Comparison of ENCODE assay signal across 10 mouse cellular contexts in the genomic region with DNA sequence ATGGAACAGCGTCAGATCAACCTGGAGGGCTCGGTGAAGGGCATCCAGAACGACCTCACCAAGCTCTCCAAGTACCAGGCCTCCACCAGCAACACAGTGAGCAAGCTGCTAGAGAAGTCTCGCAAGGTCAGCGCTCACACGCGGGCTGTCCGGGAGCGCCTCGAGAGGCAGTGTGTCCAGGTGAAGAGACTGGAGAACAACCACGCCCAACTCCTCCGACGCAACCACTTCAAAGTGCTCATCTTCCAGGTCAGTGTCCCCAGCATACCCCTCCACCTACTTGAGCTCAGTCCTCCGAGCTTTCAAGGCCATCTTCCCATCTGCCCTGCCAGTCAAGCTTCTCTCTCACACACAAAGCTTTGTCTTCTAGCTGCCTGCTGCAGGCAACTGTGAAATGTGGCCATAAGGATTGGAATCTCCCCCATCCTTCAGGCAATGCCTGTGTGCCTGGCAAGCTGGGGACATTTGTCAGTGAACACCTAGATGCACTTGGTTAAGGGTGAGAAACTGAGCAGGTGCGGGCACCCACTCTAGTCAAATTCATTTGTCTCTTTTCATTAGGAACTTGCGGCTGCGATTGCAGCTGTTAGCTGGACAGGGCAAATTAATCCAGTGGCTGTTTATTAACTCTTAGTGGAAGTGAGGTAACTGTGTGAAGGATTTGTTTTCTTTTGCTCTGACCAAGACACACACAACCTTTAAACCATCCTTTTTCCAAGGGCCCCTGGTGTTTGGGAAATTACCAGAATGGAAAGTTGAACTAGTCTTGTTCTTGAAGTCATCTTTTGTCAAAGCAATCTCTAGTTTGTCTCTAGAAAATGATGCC. TPM values are rescaled to one million over a fixed set of nuclear protein-coding genes. Genes with fewer than 3 reads are reported as not detected.
DNase-seq lines count a peak whose midpoint lies in the region; ATAC-seq and TF ChIP-seq lines count a peak whose summit lies in the region.
"Had no signal": no experiment of that assay in that cellular context is flagged by ENCODE, and none has a peak within 500 bp of the region (broad histone marks: within the 10 kb centered on the region; RNA-seq: fewer than 3 reads in every experiment).

No protein-coding gene starts in this region.

- 0 out of 2 replicates have a peak, but pooled peaks have one; percentile 52 for ATAC-seq in limb, embryonic 15.5 days (ENCODE audit: insufficient number of reproducible peaks, low FRiP score, low TSS enrichment, low read depth)

- H3K27ac ChIP-seq in brown adipose tissue, adult 24 weeks (replicated peaks; ENCODE audit: low read depth, low read length): peak overlapping the region; percentile 98
- peak overlapping the region; percentile 83 for H3K27ac ChIP-seq in limb, embryonic 15.5 days
- H3K27ac ChIP-seq in small intestine, adult 2 months (ENCODE audit: insufficient read depth, low read depth, low read length): peak overlapping the region; percentile 82
- H3K27ac ChIP-seq: macrophage had no signal

- H3K9me3 ChIP-seq in limb, embryonic 15.5 days: no peaks in the 10 kb centered on the region
- H3K9me3 ChIP-seq: G1E had no signal

- no peaks in the 10 kb centered on the region for H3K36me3 ChIP-seq in limb, embryonic 15.5 days
- H3K36me3 ChIP-seq in small intestine, adult 2 months (ENCODE audit: control insufficient read depth, insufficient read depth, low read length): no peaks in the 10 kb centered on the region
- H3K36me3 ChIP-seq: G1E had no signal

- intact Hi-C loops in heart, postnatal 36 days (cut with DNase I): loop anchor here (1.0 to 5.0 kb wide), 3 partner anchors 24 to 183 kb away; no protein-coding TSS in a partner anchor

- H3K4me1 ChIP-seq in brown adipose tissue, adult 24 weeks (ENCODE audit: control insufficient read depth, insufficient read depth, insufficient read length, low read length): 0 out of 2 replicates have a peak, but pooled peaks cover 4% of the 10 kb centered on the region
- H3K4me1 ChIP-seq in limb, embryonic 15.5 days: peaks cover 21% of the 10 kb centered on the region
- H3K4me1 ChIP-seq in small intestine, adult 2 months (ENCODE audit: control insufficient read depth, insufficient read depth, insufficient read length, low read length): no peaks in the 10 kb centered on the region

- 81% methylated on average over 17 of the region's 17 CpGs for WGBS in limb, embryonic 15.5 days
- 55% methylated on average over 17 of the region's 17 CpGs for WGBS in small intestine, adult 2 months

- TF ChIP-seq POLR2A in small intestine, adult 2 months (IDR thresholded peaks at IDR 0.05; ENCODE audit: low read depth, low read length): no peak

- no peak for TF ChIP-seq CTCF in small intestine, adult 2 months (IDR thresholded peaks at IDR 0.05; ENCODE audit: extremely low read depth, insufficient read length, insufficient replicate concordance, low read depth, low read length)

- DNase-seq in gastrocnemius, postnatal 10 days: peak; percentile 14
- DNase-seq in gastrocnemius, adult 18-20 months (ENCODE audit: low spot score): no peak
- peak; percentile 46 to 63 for DNase-seq in heart, postnatal 36 days
- no peak for DNase-seq in embryo, embryonic 9.5 days (ENCODE audit: extremely low spot score)
- no peak for DNase-seq in cerebellum, postnatal 25 days

- H3K4me2 ChIP-seq in limb, embryonic 15.5 days: peak overlapping the region; percentile 39

- no peak overlapping the region for H3K9ac ChIP-seq in limb, embryonic 15.5 days

- peak overlapping the region; percentile 89 for H3K4me3 ChIP-seq in brown adipose tissue, adult 24 weeks (ENCODE audit: insufficient read depth, low read depth, low read length)
- H3K4me3 ChIP-seq in limb, embryonic 15.5 days: peak overlapping the region; percentile 27
- peak overlapping the region; percentile 73 for H3K4me3 ChIP-seq in small intestine, adult 2 months (ENCODE audit: low read depth, low read length)

- H3K27me3 ChIP-seq in limb, embryonic 15.5 days: no peaks in the 10 kb centered on the region
- H3K27me3 ChIP-seq in small intestine, adult 2 months (ENCODE audit: control insufficient read depth, insufficient read depth, low read length): no peaks in the 10 kb centered on the region

RNA-seq across cellular contexts. Expression of gene Cavin2, which starts 0.9 kb away (rescaled TPM):
- 10 to 100 TPM; 81.7 to 88.6 TPM for total RNA-seq in gastrocnemius, postnatal 10 days (2021)
- 10 to 100 TPM; 22.3 to 34.1 TPM for total RNA-seq in gastrocnemius, adult 18-20 months (2021)
- 104 and 140 TPM in 2 replicates for polyA plus RNA-seq in brown adipose tissue, adult 24 weeks (2012; ENCODE audit: insufficient read depth, insufficient read length, missing spikeins)
- 100 to 1,000 TPM; 143 to 146 TPM for total RNA-seq in heart, postnatal 36 days (2021)
- polyA plus RNA-seq in limb, embryonic 15.5 days (2015; fragmentation: Nextera tagmentation; extraction: Ambion mirVana): 48.9 and 71.3 TPM in 2 replicates
- 7.5 and 10.1 TPM in 2 replicates for polyA plus RNA-seq in small intestine, adult 2 months (2012; rRNA removed)
- polyA plus RNA-seq: G1E had no signal

Comparison
In these comparisons a context has a peak if more than half of its experiments do, and no peak if none do; other contexts are left out.
1. DNase-seq: peak in gastrocnemius, postnatal 10 days (single experiment) and heart, postnatal 36 days (2 of 2); none in gastrocnemius, adult 18-20 months (single experiment), embryo, embryonic 9.5 days (single experiment) and cerebellum, postnatal 25 days (0 of 2).
2. H3K4me3 ChIP-seq: peak in every context shown above with its lines; median percentile 89 in brown adipose tissue, adult 24 weeks; 73 in small intestine, adult 2 months; 27 in limb, embryonic 15.5 days.
3. Peak in every context shown above with its lines, with median percentiles within 50 percentile points of each other: H3K27ac ChIP-seq.